Mouse (Mus musculus): Measurements from ENCODE around the gene Usp21. TPM values are rescaled to one million over a fixed set of nuclear protein-coding genes. Genes with fewer than 3 reads are reported as not detected.

Gene Usp21
- polyA plus RNA-seq, 1 experiment from 2014 or later, result 81.5 TPM

DNA sequence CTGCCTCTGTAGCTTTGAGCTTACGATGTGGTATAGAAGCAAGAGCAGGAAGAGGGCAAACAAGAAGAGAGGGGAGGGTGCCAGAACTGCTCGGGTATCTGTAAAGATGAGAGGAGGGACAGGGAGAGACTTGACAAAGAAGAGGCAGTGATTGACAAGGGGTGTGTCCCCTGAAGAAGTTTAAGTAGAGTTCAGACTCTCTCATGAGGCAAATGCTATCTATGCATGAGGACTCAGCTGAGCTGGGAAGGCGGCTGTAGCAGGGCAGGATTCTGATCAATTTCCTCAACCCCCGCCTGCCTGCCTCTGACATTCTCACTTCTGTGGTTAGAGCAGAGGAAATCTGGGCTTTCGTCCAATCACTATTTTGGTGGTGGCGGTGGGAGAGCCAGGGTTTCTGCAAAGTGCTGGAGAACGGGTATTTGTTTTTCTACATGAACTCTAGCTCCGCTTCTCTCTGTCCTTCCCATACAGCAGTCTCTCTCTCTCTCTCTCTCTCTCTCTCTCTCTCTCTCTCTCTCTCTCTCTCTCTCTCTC, 25.1 kb downstream of the Usp21 start:
- peaks cover 19% of the 10 kb centered on the region for H3K4me1 ChIP-seq
- H3K4me2 ChIP-seq, result peak overlapping the region; percentile 47
- H3K4me3 ChIP-seq, result peak overlapping the region; percentile 25
- H3K9ac ChIP-seq, result no peak overlapping the region
- 2% methylated on average over 8 of the region's 8 CpGs for WGBS
- peak; percentile 76 for ATAC-seq (ENCODE audit: insufficient number of reproducible peaks, low FRiP score, low TSS enrichment, low read depth)
- peak overlapping the region; percentile 91 for H3K27ac ChIP-seq
- no peaks in the 10 kb centered on the region for H3K9me3 ChIP-seq
- peaks cover 22% of the 10 kb centered on the region for H3K36me3 ChIP-seq
- H3K27me3 ChIP-seq, result no peaks in the 10 kb centered on the region

DNA sequence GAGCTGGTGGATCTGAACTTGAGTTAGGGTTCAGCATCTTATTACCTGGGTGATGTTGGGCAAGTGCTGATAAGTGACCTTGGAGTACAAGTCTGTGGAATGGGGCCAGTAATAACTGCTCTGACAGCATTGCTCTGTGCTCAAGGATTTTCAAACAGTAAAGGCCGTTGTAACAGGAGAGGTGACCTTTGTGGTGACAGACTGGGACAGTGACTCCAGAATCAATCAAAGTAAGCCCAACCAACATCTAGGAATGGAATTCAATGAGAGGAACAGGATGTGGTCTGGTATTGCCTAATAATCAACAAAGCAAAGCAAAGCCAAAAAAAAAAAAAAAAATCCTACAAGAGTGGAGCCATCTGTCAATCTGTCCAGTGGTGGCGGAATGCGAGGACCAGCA, 27.5 kb downstream of the Usp21 start:
- Histone ChIP-seq H3K27ac (no peak overlapping the region), H3K27me3 (no peaks in the 10 kb centered on the region), H3K4me2 (no peak overlapping the region), H3K9me3 (no peaks in the 10 kb centered on the region), H3K36me3 (peaks cover 37% of the 10 kb centered on the region), H3K4me3 (no peak overlapping the region), H3K4me1 (peaks cover 19% of the 10 kb centered on the region), H3K9ac (no peak overlapping the region)
- WGBS, result 80% methylated on average over 3 of the region's 3 CpGs
- ATAC-seq (ENCODE audit: insufficient number of reproducible peaks, low FRiP score, low TSS enrichment, low read depth), result no peak

GRCm38 (mm10) chr1:171258921-171259320, 28.9 kb downstream of the Usp21 start:
- H3K4me1 ChIP-seq, result peaks cover 18% of the 10 kb centered on the region
- H3K36me3 ChIP-seq, result peaks cover 48% of the 10 kb centered on the region
- ATAC-seq (ENCODE audit: insufficient number of reproducible peaks, low FRiP score, low TSS enrichment, low read depth), result no peak
- no peak overlapping the region for H3K4me2 ChIP-seq
- WGBS, result 83% methylated on average over 17 of the region's 17 CpGs
- no peaks in the 10 kb centered on the region for H3K27me3 ChIP-seq
- no peak overlapping the region for H3K9ac ChIP-seq
- no peak overlapping the region for H3K27ac ChIP-seq
- H3K4me3 ChIP-seq, result no peak overlapping the region
- no peaks in the 10 kb centered on the region for H3K9me3 ChIP-seq

DNA sequence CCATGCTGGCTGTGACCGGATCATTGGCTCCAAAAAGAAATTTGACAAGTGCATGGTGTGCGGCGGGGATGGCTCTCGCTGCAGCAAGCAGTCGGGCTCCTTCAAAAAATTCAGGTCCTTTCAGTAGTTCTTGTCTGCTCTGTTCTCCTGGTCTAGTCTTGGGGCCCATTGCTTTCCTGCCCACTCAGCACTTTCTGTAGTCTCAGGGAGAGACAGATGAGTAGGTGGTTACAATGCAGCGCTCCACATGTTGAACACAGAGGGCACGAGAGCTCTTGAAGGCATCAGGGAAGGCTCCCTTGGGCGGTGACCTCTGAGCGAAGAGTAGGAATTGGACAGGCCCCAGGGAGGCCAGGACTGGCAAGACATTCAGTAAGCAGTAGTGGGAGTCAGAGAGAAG, 30.0 kb downstream of the Usp21 start:
- no peaks in the 10 kb centered on the region for H3K27me3 ChIP-seq
- peaks cover 15% of the 10 kb centered on the region for H3K4me1 ChIP-seq
- no peak overlapping the region for H3K4me3 ChIP-seq
- 89% methylated on average over 9 of the region's 9 CpGs for WGBS
- ATAC-seq (ENCODE audit: insufficient number of reproducible peaks, low FRiP score, low TSS enrichment, low read depth), result no peak
- H3K9ac ChIP-seq, result no peak overlapping the region
- H3K4me2 ChIP-seq, result no peak overlapping the region
- H3K36me3 ChIP-seq, result peaks cover 50% of the 10 kb centered on the region
- H3K27ac ChIP-seq, result no peak overlapping the region
- H3K9me3 ChIP-seq, result no peaks in the 10 kb centered on the region

GRCm38 (mm10) chr1:171256937-171257548, 30.7 kb downstream of the Usp21 start:
- Histone ChIP-seq H3K27ac (no peak overlapping the region), H3K9me3 (no peaks in the 10 kb centered on the region), H3K4me2 (no peak overlapping the region), H3K27me3 (no peaks in the 10 kb centered on the region), H3K4me3 (no peak overlapping the region), H3K4me1 (peaks cover 15% of the 10 kb centered on the region), H3K36me3 (peaks cover 50% of the 10 kb centered on the region), H3K9ac (no peak overlapping the region)
- no peak for ATAC-seq (ENCODE audit: insufficient number of reproducible peaks, low FRiP score, low TSS enrichment, low read depth)
- WGBS, result 66% methylated on average over 15 of the region's 15 CpGs

DNA sequence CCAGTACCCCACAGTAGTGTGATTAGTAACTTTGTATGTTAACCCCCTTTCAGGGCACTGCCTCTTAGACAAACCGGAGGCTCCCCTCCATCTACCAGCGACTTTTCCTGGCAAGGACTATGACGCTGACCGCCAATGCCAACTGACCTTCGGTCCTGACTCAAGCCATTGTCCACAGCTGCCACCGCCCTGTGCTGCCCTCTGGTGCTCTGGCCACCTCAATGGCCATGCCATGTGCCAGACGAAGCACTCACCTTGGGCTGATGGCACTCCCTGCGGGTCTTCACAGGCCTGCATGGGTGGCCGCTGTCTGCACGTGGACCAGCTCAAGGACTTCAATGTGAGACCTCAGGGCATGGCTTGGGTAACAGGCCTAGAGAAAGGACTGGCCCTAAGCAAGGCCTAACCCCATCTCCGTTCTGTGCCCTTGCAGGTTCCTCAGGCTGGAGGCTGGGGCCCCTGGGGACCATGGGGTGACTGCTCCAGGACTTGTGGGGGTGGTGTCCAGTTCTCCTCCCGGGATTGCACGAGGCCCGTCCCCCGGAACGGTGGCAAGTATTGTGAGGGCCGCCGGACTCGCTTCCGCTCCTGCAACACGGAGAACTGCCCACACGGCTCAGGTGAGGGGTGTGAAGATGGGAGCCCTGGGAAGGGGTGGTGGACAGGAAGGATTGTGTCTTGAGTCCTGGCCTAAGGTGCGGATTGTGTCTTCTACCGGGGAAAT, 31.5 kb downstream of the Usp21 start:
- no peak overlapping the region for H3K9ac ChIP-seq
- peaks cover 50% of the 10 kb centered on the region for H3K36me3 ChIP-seq
- no peak overlapping the region for H3K27ac ChIP-seq

GRCm38 (mm10) chr1:171252415-171252814, 35.4 kb downstream of the Usp21 start:
- Histone ChIP-seq H3K36me3 (peaks cover 26% of the 10 kb centered on the region), H3K27ac (peak overlapping the region; percentile 91), H3K4me1 (peaks cover 58% of the 10 kb centered on the region), H3K4me3 (peak overlapping the region; percentile 41), H3K4me2 (peak overlapping the region; percentile 58), H3K9me3 (no peaks in the 10 kb centered on the region), H3K27me3 (no peaks in the 10 kb centered on the region), H3K9ac (peak overlapping the region; percentile 23)
- ATAC-seq (ENCODE audit: insufficient number of reproducible peaks, low FRiP score, low TSS enrichment, low read depth), result no peak
- 35% methylated on average over 17 of the region's 17 CpGs for WGBS

More for the DNA sequence above, 31.5 kb downstream of the Usp21 start:
- H3K4me2 ChIP-seq, result no peak overlapping the region
- peaks cover 21% of the 10 kb centered on the region for H3K4me1 ChIP-seq
- ATAC-seq (ENCODE audit: insufficient number of reproducible peaks, low FRiP score, low TSS enrichment, low read depth), result no peak
- H3K4me3 ChIP-seq, result no peak overlapping the region
- no peaks in the 10 kb centered on the region for H3K27me3 ChIP-seq
- WGBS, result 89% methylated on average over 24 of the region's 24 CpGs
- H3K9me3 ChIP-seq, result no peaks in the 10 kb centered on the region

DNA sequence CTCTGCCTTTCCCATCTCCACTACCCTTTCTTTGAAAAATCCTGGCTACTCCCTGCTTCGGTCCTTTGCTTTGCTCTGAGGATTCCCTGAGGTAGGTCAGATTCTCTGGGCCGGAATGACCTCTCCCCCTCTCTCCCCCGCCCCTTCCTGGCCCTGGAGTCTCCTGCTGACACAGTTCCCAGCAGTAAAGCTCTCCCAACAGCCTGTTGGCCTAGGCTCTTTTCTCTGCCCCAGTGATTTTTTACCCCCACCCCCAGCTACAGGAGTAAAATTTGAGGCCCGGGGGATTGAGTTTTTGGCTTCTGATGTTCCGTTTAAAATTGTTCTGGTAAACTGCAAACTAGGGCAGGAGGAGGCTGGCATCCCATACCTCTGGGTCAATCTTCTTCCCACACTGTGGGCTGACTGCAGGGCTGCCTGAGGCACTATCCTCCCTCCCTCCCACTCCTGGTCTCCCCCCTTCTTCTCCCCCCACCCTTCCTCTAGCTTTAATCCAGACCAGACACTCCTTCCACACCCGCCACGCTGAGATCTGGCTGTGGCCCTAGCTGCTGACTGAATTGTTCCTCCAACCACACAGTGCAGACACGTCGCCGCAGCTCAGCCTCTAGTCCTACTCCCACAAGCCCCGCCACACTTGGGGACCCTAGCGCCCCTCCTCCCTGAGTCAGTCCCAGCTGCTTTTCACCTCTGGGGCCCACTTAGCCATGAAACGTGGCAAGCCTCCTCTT, 36.0 kb downstream of the Usp21 start:
- 4% methylated on average over 13 of the region's 13 CpGs for whole genome bisulfite sequencing
- H3K9me3 ChIP-seq, result no peaks in the 10 kb centered on the region

GRCm38 (mm10) chr1:171250680-171251593, 36.9 kb downstream of the Usp21 start, which contains the start of gene Ndufs2:
Ndufs2 (minus strand) TSS chr1:171251388.
- ATAC-seq (ENCODE audit: insufficient number of reproducible peaks, low FRiP score, low TSS enrichment, low read depth), result peak; percentile 19; the same call in 1 of the 2 replicates
- H3K4me3 ChIP-seq, result peak within 1 kb of the TSS; percentile 41
- H3K36me3 ChIP-seq, result peaks cover 18% of the 10 kb centered on the region
- no peaks in the 10 kb centered on the region for H3K9me3 ChIP-seq
- H3K4me1 ChIP-seq, result peaks cover 65% of the 10 kb centered on the region
- H3K27ac ChIP-seq, result peak within 1 kb of the TSS; percentile 91
- peak within 1 kb of the TSS; percentile 58 for H3K4me2 ChIP-seq
- peak within 1 kb of the TSS; percentile 29 for H3K9ac ChIP-seq
- H3K27me3 ChIP-seq, result no peaks in the 10 kb centered on the region
- 13% methylated on average over 26 of the region's 26 CpGs for WGBS

More for the DNA sequence above, 36.0 kb downstream of the Usp21 start:
- Histone ChIP-seq H3K27ac (peak overlapping the region; percentile 91), H3K9ac (peak overlapping the region; percentile 29), H3K4me1 (peaks cover 60% of the 10 kb centered on the region), H3K27me3 (no peaks in the 10 kb centered on the region), H3K4me2 (peak overlapping the region; percentile 58), H3K4me3 (peak overlapping the region; percentile 41), H3K36me3 (peaks cover 25% of the 10 kb centered on the region)
- peak; percentile 69 for ATAC-seq (ENCODE audit: insufficient number of reproducible peaks, low FRiP score, low TSS enrichment, low read depth)

DNA sequence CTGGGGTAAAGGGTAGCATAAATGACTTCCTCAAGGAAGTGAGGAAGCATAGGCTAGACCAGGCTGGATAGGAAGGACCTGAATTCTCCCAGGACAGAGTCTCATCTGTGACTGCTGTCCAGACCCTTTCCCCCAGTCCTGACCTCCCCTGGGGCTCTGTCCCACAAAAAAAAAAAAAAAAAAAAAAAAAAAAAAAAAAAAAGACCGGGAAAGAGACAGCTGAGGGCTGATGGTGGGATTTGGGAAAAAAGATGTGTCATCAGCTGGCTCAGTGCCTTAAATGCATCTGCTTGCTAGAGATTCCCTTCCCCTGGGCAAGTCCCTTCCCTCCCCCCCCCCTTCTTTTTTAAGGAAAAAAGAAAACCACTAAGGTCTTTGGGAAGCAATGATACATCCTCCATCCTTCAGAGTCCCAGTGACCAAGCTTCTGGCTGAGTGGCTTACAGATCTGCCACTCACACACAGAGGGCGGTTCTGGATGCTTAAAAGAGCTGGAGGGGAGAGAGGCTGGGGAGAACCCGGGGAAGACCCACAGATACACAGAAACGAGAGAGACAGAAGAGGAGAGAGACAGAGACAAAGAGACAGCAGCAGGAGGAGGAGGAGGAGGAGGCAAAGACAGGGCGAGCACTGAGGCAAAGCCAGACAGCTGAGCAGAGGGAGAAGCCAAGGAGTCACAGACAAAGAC, 37.7 kb downstream of the Usp21 start, which contains the start of gene Adamts4:
Adamts4 (plus strand) TSS at position 509 of the 688 bp plus-strand sequence.
- WGBS, result 12% methylated on average over 5 of the region's 5 CpGs
- Histone ChIP-seq H3K27me3 (no peaks in the 10 kb centered on the region), H3K4me3 (peak within 1 kb of the TSS; percentile 41), H3K9me3 (no peaks in the 10 kb centered on the region), H3K9ac (peak within 1 kb of the TSS; percentile 29), H3K27ac (peak within 1 kb of the TSS; percentile 91), H3K4me1 (peaks cover 72% of the 10 kb centered on the region), H3K4me2 (peak within 1 kb of the TSS; percentile 58), H3K36me3 (peaks cover 18% of the 10 kb centered on the region)
- no peak for ATAC-seq (ENCODE audit: insufficient number of reproducible peaks, low FRiP score, low TSS enrichment, low read depth)

Measured in limb, embryonic 15.5 days (tissue).